Mouse (Mus musculus) hindbrain, embryonic 16.5 days (tissue): ENCODE data around the gene Plekha4. TPM values are rescaled to one million over a fixed set of nuclear protein-coding genes. Genes with fewer than 3 reads are reported as not detected.
"Not testable (repeated sequence)": the region's sequence is repeated elsewhere in the genome, so short reads cannot be mapped to it uniquely, and the experiment has no call there.

Source experiments
- ATAC-seq: fragments of 200-750 bp; cut with Nextera tagmentation; 2 replicates; pipeline ENCODE4 v1.8.0; 2017; ENCODE audit warnings: moderate TSS enrichment, moderate library complexity
- H3K27ac ChIP-seq: fragments of 300-500 bp; sonication (generic); 2 replicates; pipeline ENCODE4 v1.5.1; 2014; ENCODE audit warnings: low read depth, mild to moderate bottlenecking, control low read depth, low read length, moderate library complexity
- H3K27me3 ChIP-seq: fragments of 300-500 bp; sonication (generic); replicated peaks from 2 replicates; pipeline ENCODE4 v1.6.1; 2014; ENCODE audit warnings: low read length; ENCODE audit not compliant: control insufficient read depth, insufficient read depth
- H3K36me3 ChIP-seq: fragments of 300-500 bp; sonication (generic); 2 replicates; pipeline ENCODE4 v1.6.1; 2014; ENCODE audit warnings: mild to moderate bottlenecking, low read length, moderate library complexity, mixed read lengths; ENCODE audit not compliant: control insufficient read depth, insufficient read depth
- H3K4me1 ChIP-seq: fragments of 300-500 bp; sonication (generic); 2 replicates; pipeline ENCODE4 v1.6.1; 2014; ENCODE audit warnings: low read depth, low read length; ENCODE audit not compliant: control insufficient read depth, insufficient read depth
- H3K4me2 ChIP-seq: fragments of 300-500 bp; sonication (generic); 2 replicates; pipeline ENCODE4 v1.6.1; 2014; ENCODE audit warnings: mild to moderate bottlenecking, low read length, control low read depth, moderate library complexity
- H3K4me3 ChIP-seq: fragments of 300-500 bp; sonication (generic); 2 replicates; pipeline ENCODE4 v1.5.1; 2014; ENCODE audit warnings: mild to moderate bottlenecking, low read length, control low read depth, moderate library complexity
- H3K9ac ChIP-seq: fragments of 300-500 bp; sonication (generic); 2 replicates; pipeline ENCODE4 v1.6.1; 2014; ENCODE audit warnings: low read depth, mild to moderate bottlenecking, control low read depth, low read length, moderate library complexity
- H3K9me3 ChIP-seq: fragments of 300-500 bp; sonication (generic); 2 replicates; pipeline ENCODE4 v1.6.1; 2014; ENCODE audit warnings: mild to moderate bottlenecking, low read length, moderate library complexity; ENCODE audit not compliant: control insufficient read depth
- WGBS: fragments of 180-500 bp; shearing (Covaris S2); extraction: QIAGEN DNeasy Blood & Tissue Kit; methylation state at CpG from one replicate; pipeline ENCODE4 v1.1.7; 2014; 5-methylcytosine and 5-hydroxymethylcytosine counted together
- polyA plus RNA-seq: library from polyadenylated mRNA; unstranded; fragments of >200 nt; fragmentation: Nextera tagmentation; extraction: Ambion mirVana; gene quantifications from 2 replicates; pipeline ENCODE4 v1.2.1, GENCODE M21; 2015

The Plekha4 gene
- polyA plus RNA-seq: 2.2 and 3.1 TPM in 2 replicates

GRCm38 (mm10) chr7:45525809-45526473, at the start of gene Plekha4, which contains the start of gene Ppp1r15a:
Gene Plekha4, plus strand, starts transcription at chr7:45526330.
Gene Ppp1r15a, minus strand, starts transcription at chr7:45526268.
- under 1% methylated on average over 54 of the region's 54 CpGs for whole genome bisulfite sequencing
- Histone ChIP-seq H3K9me3 (no peaks in the 10 kb centered on the region), H3K27ac (peak within 1 kb of the TSS; percentile 80), H3K4me2 (peak within 1 kb of the TSS; percentile 91), H3K4me3 (peak within 1 kb of the TSS; percentile 66), H3K27me3 (no peaks in the 10 kb centered on the region), H3K36me3 (peaks cover 2% of the 10 kb centered on the region; the same call in 1 of the 2 replicates), H3K4me1 (peaks cover 25% of the 10 kb centered on the region), H3K9ac (peak within 1 kb of the TSS; percentile 75)
- ATAC-seq: peak; percentile 81

- H3K36me3 ChIP-seq: no peaks in the 10 kb centered on the region
- H3K27ac ChIP-seq: no peak overlapping the region
- no peaks in the 10 kb centered on the region for H3K4me1 ChIP-seq
- H3K4me3 ChIP-seq: no peak overlapping the region
- H3K4me2 ChIP-seq: no peak overlapping the region
- ATAC-seq: no peak
- H3K9ac ChIP-seq: no peak overlapping the region
- no peaks in the 10 kb centered on the region for H3K27me3 ChIP-seq
- WGBS: 62% methylated on average over 1 of the region's 1 CpGs
- H3K9me3 ChIP-seq: no peaks in the 10 kb centered on the region
Observed at GRCm38 (mm10) chr7:45476453-45476852, 49.7 kb upstream of the Plekha4 start.

- Histone ChIP-seq H3K27me3 (no peaks in the 10 kb centered on the region), H3K36me3 (no peaks in the 10 kb centered on the region), H3K4me1 (no peaks in the 10 kb centered on the region), H3K4me2 (no peak overlapping the region), H3K9ac (no peak overlapping the region), H3K27ac (no peak overlapping the region), H3K9me3 (no peaks in the 10 kb centered on the region), H3K4me3 (no peak overlapping the region)
- 0 out of 2 replicates have a peak, but pooled peaks have one; percentile 18 for ATAC-seq
- 8% methylated on average over 3 of the region's 3 CpGs for WGBS
Observed at GRCm38 (mm10) chr7:45477003-45477402, 49.1 kb upstream of the Plekha4 start.

GRCm38 (mm10) chr7:45478774-45479173, 47.4 kb upstream of the Plekha4 start:
- H3K4me3 ChIP-seq: no peak overlapping the region
- no peak overlapping the region for H3K9ac ChIP-seq
- no peaks in the 10 kb centered on the region for H3K27me3 ChIP-seq
- H3K9me3 ChIP-seq: no peaks in the 10 kb centered on the region
- no peaks in the 10 kb centered on the region for H3K4me1 ChIP-seq
- no peak overlapping the region for H3K27ac ChIP-seq
- no peak overlapping the region for H3K4me2 ChIP-seq
- WGBS: 95% methylated on average over 7 of the region's 7 CpGs
- H3K36me3 ChIP-seq: no peaks in the 10 kb centered on the region
- no peak for ATAC-seq

- ATAC-seq, H3K36me3 ChIP-seq, H3K4me2 ChIP-seq, H3K27ac ChIP-seq, H3K27me3 ChIP-seq, H3K4me3 ChIP-seq, H3K4me1 ChIP-seq, H3K9ac ChIP-seq, H3K9me3 ChIP-seq: not testable (repeated sequence)
- 79% methylated on average over 3 of the region's 4 CpGs for whole genome bisulfite sequencing
Observed at GRCm38 (mm10) chr7:45480310-45480709, 45.8 kb upstream of the Plekha4 start.

GRCm38 (mm10) chr7:45481374-45481927, 44.7 kb upstream of the Plekha4 start, which contains the start of gene Tulp2:
Gene Tulp2, plus strand, starts transcription at chr7:45481877.
- ATAC-seq: peak; percentile 90
- no peaks in the 10 kb centered on the region for H3K9me3 ChIP-seq
- H3K9ac ChIP-seq: no peak within 1 kb of the TSS
- no peaks in the 10 kb centered on the region for H3K27me3 ChIP-seq
- 47% methylated on average over 15 of the region's 15 CpGs for WGBS
- no peaks in the 10 kb centered on the region for H3K4me1 ChIP-seq
- no peaks in the 10 kb centered on the region for H3K36me3 ChIP-seq
- no peak within 1 kb of the TSS for H3K4me3 ChIP-seq
- no peak within 1 kb of the TSS for H3K4me2 ChIP-seq
- no peak within 1 kb of the TSS for H3K27ac ChIP-seq

GRCm38 (mm10) chr7:45482166-45482565, 44.0 kb upstream of the Plekha4 start:
- no peak overlapping the region for H3K9ac ChIP-seq
- H3K9me3 ChIP-seq: no peaks in the 10 kb centered on the region
- no peaks in the 10 kb centered on the region for H3K27me3 ChIP-seq
- no peak overlapping the region for H3K27ac ChIP-seq
- no peaks in the 10 kb centered on the region for H3K4me1 ChIP-seq
- H3K36me3 ChIP-seq: no peaks in the 10 kb centered on the region
- H3K4me3 ChIP-seq: no peak overlapping the region
- no peak for ATAC-seq
- WGBS: 93% methylated on average over 1 of the region's 1 CpGs
- H3K4me2 ChIP-seq: no peak overlapping the region

GRCm38 (mm10) chr7:45484985-45485384, 41.1 kb upstream of the Plekha4 start:
- not testable (repeated sequence) for H3K4me1 ChIP-seq

GRCm38 (mm10) chr7:45486158-45486557, 40.0 kb upstream of the Plekha4 start:
- no peak overlapping the region for H3K27ac ChIP-seq
- H3K9ac ChIP-seq: no peak overlapping the region
- no peak overlapping the region for H3K4me2 ChIP-seq
- 81% methylated on average over 7 of the region's 7 CpGs for WGBS
- H3K9me3 ChIP-seq: no peaks in the 10 kb centered on the region
- ATAC-seq: no peak
- no peaks in the 10 kb centered on the region for H3K36me3 ChIP-seq
- no peak overlapping the region for H3K4me3 ChIP-seq
- no peaks in the 10 kb centered on the region for H3K27me3 ChIP-seq
- H3K4me1 ChIP-seq: peaks cover 8% of the 10 kb centered on the region

More at GRCm38 (mm10) chr7:45484985-45485384, 41.1 kb upstream of the Plekha4 start:
- H3K36me3 ChIP-seq, ATAC-seq, H3K9me3 ChIP-seq, H3K9ac ChIP-seq, H3K4me3 ChIP-seq, H3K27ac ChIP-seq, H3K27me3 ChIP-seq, H3K4me2 ChIP-seq: not testable (repeated sequence)
- whole genome bisulfite sequencing: 90% methylated on average over 5 of the region's 5 CpGs
